Mouse (Mus musculus) urinary bladder, postnatal 10 days (tissue): Measurements from ENCODE around the gene Mboat1.

Experiments used
- DNase-seq: peaks from one replicate; pipeline ENCODE4 v3.0.0; 2022; ENCODE audit warnings: low spot score

Mboat1 gene

DNA sequence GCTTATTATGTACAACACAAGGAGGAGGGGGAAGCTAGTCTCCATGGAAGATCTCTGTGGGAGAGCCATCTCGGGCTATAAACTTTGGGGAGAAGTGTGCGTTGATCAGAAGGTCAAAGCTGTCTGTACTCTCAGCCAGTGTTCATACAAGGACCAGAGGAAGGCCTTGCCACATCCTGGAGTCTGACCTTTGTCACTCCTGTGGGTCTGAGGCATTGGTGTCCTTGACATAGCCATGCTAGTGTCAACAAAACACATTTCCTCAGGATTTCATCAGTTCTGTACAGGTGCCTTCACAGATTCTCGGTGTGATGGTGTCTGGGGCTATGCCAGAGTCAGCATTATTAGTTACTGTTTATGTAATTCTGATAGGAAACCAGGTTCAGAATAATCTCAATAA lies 115.1 kb downstream of the Mboat1 start:
- DNase-seq, result no peak

DNA sequence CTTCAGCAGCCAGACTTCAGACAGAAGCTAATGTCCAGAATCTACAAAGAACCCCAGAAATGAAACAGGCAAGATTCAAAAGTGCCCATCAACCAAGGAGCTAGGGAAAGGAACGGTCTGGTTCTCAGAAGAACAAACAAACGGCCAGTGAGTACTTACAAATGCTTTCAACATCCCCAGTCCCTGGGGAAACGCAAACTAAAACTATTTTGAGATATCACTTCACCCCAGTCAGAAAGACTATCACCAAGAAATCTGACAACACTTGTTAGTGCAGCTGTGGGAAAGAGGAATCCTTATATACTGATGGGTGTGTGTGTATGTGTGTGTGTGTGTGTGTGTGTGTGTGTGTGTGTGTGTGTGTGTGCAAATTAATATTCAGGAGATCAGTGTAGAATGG lies 116.4 kb downstream of the Mboat1 start:
- no peak for DNase-seq

- no peak for DNase-seq
Measured at GRCm38 (mm10) chr13:30253636-30254264, 117.5 kb downstream of the Mboat1 start.

DNA sequence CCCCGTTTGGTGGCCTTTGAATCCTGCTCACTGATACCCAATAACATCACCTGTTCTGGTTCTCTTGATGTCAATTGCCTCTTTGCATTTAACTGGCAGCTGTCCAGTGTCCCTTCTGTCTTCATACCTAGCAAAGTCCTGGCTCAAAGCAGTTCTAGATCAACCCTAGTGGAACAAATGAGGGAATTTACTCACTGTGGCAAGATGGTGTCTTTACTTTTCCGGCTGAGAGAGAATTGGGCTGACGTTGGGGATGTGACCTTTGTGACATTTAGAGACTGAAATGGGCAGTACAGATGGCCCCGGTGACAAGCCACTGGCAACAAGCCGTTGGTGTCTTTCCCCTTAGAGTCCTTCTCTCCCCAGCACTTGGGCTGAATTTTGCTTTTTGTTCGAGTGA lies 118.1 kb downstream of the Mboat1 start:
- no peak for DNase-seq

- no peak for DNase-seq
Measured at GRCm38 (mm10) chr13:30258802-30259201, 122.5 kb downstream of the Mboat1 start.

GRCm38 (mm10) chr13:30259326-30259725 lies 123.0 kb downstream of the Mboat1 start:
- no peak for DNase-seq

DNA sequence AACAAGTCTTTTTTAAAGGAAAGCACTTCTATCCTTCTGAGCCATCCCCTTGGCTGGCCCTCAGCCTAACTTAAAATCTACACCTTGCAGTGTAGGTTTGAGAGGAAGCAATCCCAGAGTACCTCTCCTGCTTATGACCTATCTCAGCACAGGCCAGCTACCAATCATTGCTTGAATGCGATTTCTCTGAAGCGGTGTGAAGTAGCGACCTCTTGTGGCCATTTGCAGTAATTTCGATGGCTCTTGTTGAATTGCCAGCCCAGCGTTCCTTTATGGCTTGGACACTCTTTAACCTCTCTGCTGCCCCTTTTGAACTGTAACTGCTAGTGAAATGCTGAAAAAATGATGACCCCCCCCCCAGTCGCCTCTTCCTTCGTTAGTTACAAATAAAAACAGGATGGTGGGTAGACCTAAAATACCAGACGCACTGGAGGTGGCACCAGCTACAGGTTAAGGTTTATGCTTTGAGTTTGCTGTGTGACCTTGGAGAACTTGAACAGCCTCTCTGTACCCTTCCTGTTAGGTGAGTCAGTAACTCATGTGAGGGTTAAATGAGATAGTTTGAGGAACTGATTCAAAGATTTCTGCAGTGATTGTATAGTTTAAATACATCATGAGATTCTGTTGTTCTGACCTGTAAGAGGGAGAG lies 123.7 kb downstream of the Mboat1 start:
- peak; percentile 22 for DNase-seq

DNA sequence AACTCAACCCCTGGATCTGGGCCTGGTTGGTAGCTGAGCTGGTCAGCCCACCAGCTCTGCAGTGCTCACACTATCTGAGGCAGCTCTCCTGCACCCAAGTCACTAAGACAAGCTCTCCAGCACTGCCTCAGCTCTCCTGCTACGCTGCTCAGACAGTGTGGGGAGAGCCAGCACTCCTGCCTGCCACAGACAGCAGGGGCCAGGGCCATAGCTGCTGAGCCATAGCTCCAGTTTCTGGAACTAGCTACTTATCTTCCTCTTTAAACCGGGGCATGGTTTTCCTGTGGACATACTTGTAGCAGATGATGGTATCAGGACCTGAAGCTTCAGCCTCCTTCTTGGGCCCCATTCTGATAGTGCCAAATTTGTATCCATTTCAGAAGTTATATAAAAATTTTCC lies 127.4 kb downstream of the Mboat1 start:
- DNase-seq, result no peak

DNA sequence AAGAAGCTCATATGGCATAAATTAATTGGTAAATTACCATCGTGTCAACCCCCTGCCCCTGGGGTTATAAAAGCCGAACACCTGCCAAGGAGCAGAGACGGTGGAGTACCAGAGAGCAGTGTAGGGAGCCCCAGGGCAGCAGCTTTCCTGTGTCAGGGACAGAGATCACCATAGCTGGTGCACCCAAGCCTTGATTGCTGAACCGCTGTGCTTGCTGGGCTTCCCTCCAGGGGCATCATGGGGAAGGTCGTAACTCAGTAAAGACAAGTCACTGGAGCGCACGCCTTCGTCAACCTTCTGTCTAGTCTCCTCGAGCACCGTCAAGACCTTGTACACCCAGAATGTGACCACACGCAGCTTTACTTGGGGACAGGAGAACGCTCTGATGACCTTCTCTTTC lies 128.0 kb downstream of the Mboat1 start:
- DNase-seq, result no peak

- no peak for DNase-seq
Measured at GRCm38 (mm10) chr13:30264765-30265164, 128.5 kb downstream of the Mboat1 start.

- no peak for DNase-seq
Measured at GRCm38 (mm10) chr13:30266036-30266435, 129.7 kb downstream of the Mboat1 start.

DNA sequence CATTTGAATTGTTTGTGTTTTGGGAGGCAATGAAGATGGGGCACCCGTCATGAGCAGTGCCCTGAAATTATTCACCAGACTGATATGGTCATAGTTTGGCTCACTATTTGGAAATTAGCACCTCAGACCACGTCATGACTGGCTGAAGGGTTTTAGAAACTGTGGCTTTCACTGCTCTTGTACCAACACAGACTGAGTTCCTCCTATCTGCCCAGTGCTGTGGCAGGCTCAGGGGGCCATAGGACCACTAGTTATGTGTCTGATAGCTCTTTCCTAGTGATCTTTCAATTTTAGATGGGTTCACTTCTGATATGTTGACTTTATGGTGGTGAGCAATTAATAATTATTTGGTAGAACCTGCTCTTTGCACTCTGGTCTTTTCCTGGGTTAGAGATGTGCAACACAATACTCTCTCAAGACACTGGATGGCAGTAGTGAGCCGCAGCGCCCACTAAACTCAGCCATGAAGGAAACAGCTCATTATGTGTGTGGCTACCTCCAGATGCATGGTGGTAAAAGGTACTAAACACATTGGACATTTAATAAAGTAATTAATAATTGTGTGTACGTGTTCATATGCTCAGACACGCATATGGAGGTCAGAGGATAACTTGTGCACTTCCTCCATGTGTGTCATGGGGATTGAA lies 135.9 kb downstream of the Mboat1 start:
- no peak for DNase-seq
